Mouse (Mus musculus): ENCODE data around the gene Cacna1d. TPM values are rescaled to one million over a fixed set of nuclear protein-coding genes. Genes with fewer than 3 reads are reported as not detected.

The Cacna1d gene
- polyA plus RNA-seq, 1 experiment: 1.8 TPM

DNA sequence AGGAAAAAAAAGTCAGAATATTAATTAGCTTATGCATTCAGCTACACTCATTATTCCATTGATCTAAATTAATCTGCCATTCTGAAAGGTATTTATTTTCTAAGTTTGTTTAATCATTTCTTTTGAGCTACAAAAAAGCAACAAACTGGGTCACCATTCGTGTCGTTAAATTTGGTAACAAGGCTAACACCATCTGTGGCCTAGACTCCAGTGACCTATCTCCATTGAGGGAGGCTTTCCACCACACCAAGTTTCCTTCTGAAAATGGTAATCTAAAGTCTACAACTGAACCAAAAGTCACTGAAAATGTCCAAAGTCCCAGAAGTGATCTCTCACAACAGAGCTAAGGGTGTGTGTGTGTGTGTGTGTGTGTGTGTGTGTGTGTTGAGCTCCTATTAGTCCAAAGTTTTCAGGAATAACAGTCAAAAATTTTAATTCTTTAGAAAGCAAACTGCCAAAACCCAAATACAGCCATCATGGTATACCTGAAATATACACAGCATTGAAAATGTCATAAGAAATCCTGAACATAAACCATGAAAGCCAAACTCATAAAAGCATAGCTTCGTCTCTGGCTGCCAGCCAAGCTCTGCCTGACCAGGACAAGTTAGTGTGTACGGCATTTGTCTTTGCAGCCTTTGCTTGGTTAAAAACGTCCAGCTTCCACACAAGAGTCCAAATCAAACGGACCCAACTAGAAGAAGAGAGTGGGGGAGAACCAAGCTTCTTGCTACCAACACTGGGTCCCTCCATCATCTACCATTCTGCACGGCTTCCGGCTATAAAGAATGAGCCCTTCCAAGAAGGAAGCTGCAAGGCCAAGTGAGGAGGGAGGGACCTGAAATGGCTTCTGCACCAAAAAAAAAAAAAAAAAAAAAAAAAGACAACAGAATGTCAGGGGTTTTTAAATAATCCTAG is 146.0 kb downstream of the Cacna1d start:
- WGBS: 36% methylated on average over 8 of the region's 8 CpGs
- peak; percentile 45 for DNase-seq (ENCODE audit: low read depth, low spot score)

DNA sequence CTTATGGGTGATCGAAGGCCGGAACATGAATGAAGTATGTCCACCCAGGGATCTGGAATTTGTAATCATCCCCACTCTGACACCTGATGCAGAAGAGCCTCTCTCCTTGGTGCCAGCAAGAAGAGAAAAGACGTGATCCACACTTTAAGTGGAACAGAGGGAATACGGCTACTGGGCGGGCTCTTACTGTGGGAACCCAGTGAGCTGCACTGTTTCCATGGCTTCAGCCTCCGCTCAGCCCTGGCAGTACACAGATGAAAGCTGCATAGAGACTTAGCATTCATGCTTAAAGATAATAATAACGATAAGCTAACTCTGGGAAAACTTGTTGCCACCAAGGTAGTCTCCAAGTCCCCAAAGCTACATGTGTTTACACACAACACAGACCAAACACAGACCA is 147.5 kb downstream of the Cacna1d start:
- WGBS: 92% methylated on average over 7 of the region's 7 CpGs
- no peak for DNase-seq (ENCODE audit: low read depth, low spot score)

DNA sequence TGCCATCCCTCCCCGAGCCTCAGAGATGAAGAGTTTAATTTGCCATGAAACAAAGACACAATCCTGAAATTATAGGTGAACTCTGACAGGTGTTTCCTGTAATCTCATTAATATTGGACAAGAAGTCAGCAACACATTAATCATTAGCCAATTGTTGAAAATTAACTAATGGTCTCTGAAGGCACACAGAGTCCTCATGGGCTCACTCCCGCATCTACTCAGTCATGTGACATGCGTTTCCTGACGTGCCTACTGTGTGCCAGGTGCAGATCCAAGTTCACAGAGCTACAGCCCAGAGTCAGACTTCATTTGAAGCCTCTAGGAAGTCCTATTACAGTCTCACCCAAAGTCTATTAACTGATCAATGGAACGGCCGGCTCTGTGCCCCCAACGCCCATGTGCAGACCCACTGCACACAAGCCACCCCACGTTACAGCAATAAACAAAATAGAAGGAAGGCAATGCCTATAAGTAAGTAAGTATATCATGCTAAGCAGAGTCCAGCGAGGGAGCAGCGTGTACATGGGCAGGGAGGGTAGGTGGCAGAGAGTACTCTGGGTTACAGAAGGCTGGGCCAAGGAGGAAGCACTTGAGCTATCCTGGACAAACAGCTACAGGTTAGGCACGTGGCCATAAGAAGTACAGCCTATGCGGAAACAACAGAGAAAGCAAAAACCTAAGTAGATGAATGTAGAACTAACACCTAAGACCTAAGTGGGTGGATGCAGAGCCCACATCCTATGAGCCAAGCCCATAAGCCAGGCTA is 149.2 kb downstream of the Cacna1d start:
- DNase-seq (ENCODE audit: low read depth, low spot score): no peak
- WGBS: 70% methylated on average over 12 of the region's 12 CpGs

DNA sequence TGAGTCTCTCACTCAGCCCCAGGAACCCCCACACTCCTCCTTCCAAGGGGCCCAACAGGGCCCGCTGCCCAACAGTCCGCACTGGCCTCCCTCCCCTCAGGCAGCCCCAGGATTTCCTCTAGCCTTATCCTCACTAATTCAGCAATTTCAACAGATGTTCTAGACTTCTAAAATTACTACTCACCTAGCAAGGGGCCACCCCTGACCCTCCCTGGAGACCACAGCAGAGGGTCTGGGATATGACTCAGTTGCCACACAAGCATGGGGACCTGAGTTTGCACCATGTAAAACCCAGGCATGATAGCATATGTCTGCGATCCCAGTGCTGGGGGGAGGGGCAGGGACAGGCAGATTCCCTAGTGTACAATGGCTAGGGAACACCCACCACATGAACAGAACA is 151.1 kb downstream of the Cacna1d start:
- DNase-seq (ENCODE audit: low read depth, low spot score): no peak
- 75% methylated on average over 3 of the region's 3 CpGs for WGBS

DNA sequence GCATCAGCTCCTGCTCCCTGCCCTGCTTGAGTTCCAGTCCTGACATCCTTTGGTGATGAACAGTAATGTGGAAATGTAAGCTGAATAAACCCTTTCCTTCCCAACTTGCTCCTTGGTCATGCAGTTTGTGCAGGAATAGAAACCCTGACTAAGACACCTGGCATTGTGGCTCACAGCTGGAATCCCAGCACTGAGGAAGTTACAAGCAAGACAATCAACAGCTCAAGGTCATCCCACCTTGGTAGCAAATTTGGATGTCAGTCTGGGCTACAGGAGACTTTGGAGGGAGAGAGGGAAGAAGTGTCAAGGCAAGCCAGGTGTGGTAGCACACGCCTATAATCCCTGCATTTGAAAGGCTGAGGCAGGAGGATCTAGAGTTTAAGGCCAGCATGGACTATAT is 159.4 kb downstream of the Cacna1d start:
- WGBS: 61% methylated on average over 1 of the region's 1 CpGs
- DNase-seq (ENCODE audit: low read depth, low spot score): no peak

DNA sequence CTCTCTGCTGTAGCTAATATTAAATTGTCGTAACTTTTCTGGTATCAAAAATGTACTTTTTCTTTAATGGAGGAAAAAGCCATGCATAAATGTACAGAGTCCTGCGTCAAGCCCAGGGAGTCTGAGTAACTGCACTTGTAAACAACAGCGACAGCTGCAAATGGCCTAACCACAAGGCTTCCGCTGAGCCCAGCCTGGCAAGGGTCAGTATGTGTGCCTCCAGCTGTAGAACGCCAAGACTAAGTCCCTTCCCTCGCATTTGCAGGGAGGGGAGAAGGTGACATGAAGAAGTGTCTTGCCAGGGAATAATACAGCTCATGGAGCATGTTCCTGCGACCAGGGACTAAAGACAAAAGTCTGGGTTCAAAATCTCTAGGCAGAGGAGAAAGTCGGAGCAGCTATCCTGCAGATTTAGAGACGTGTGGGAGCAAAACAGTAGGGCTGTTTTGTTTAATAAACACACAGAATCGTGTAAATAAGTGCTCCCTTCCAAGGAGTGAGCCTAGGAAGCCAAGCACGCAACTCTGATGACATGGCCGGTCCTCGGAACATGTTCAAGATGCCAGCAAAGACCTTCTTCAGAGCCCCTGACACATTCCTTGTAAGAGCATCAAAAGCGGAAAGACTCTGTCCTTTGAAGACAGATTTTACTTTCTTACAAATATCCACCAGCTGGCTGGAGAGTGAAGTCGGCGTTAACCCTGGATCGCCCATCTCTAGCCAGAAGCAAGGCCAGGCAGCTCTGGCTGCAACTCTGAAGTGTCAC is 160.7 kb downstream of the Cacna1d start:
- WGBS: 67% methylated on average over 17 of the region's 17 CpGs
- no peak for DNase-seq (ENCODE audit: low read depth, low spot score)

DNA sequence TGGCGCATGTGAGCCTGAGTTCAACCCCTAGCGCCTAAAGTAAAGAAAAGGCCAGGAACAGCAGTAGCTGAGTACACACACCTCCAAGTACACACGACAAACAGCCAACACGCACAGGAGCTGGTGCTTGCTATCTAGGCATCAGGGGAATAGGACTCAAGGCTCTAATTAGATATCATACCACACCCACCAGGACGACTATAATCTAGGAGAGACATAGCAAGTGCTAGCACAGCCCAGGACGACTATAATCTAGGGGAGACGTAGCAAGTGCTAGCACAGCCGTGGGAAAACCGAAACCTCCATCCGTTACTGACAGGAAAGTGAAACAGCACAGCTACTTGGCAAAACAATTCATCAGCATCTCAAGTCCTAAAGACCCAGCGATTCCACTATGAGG is 162.1 kb downstream of the Cacna1d start:
- WGBS: 55% methylated on average over 11 of the region's 11 CpGs
- DNase-seq (ENCODE audit: low read depth, low spot score): no peak

DNA sequence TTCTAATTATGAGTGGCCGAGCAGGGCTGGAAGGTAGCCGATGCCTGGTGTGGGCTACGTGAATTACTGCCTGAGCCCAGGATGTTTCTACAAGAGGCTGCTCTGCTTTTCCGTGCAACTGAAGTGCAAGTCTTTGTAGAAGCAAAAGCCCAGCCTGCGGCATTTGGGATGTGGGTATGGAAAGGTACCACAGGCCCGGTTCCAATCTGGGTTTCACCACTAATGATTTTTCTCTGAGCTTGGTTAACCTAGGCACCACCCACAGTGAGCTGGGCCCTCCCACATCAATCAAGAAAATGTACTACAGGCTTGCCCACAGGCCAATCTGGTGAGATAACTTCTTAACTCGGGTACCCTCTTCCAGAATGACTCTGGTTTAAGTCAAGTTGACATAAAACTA is 163.8 kb downstream of the Cacna1d start:
- WGBS: 65% methylated on average over 7 of the region's 7 CpGs
- no peak for DNase-seq (ENCODE audit: low read depth, low spot score)

DNA sequence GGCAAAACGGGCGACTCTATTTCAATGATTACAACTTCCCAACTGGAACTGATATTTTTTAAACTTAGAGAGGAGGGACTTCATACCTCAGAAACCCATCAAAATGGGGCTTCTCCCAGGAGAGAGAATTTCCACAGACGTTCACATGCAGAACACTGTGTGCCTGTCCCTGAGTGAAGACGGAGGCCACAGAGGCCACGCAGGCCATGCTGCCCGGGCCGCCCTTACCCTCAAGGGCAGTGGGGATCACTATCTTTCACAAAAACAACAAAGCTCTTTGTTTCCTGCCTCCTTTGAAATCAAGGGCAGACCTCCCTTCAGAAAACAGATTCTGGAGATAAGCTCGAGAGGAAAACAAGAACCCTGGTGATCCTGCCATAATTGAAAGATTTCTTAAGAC is 164.2 kb downstream of the Cacna1d start:
- WGBS: 55% methylated on average over 8 of the region's 8 CpGs
- DNase-seq (ENCODE audit: low read depth, low spot score): no peak

DNA sequence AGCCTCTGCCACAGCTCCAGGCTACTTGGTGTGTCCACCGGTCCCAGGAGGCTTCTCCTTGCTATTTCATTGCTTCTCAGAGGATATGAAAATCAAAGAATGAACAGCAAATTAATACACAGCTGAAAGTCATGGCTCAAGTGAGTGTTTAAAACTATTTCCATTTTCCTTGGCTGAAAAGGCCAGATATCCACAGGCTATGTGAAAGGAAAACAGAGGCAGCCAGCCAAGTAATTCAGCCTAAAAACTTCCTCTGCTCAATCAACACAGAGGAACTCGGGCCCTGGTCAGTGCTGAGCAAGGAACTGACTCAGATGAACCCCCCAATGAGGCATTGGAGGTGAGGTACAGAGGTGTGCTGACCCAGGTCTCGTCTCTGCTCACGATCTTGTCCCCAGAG is 165.0 kb downstream of the Cacna1d start:
- 57% methylated on average over 4 of the region's 4 CpGs for WGBS
- no peak for DNase-seq (ENCODE audit: low read depth, low spot score)

DNA sequence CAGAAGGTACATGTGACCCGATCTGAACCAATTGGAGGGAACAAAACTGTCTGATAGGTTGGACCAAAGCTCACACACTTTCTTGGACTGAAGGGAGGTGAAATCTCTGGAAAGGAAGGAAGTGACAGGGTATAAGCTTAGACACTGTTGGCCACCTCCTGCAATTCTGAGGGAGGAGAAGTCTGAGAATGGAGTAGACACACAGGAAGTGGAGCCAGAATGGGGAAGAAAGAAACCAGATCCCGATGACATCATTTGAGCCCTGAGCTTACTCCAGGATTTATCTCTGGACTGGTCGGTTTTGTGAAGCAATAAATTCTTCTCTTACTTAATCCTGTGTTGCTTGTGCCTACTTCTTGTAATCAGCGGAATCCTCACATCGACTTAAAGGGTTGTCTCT is 166.3 kb downstream of the Cacna1d start:
- no peak for DNase-seq (ENCODE audit: low read depth, low spot score)
- WGBS: 60% methylated on average over 5 of the region's 5 CpGs

DNA sequence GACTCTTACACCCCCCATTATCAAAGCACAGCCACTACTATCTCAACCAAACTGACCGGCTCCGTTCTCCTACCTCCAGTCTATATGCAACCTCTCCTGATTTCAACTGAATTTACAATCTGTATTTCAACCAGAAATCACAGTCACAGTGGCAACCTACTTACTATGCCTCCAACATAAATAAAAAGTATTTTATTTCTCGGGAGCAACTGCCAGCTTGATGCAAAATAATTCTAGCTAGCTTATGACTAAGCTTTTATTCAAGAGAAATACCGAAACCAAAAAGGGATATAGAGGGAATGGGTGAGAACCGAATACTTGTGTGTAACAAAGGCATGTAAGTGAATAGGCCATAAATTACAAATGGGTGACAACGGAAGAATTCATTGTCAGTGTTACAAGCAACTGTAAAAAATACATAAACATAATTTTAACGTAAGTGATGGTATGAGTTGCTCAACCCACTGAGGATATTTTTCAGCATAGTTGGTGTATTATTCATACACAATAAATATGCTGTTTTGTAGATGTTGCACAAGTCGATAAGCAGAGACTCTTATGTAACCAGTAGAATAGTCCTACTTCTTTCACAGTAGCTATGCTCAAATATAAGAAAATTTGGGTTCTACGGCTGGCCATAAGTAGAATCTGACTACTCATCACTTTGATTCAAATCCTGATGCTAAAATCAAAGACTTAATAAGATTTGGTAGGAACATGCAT is 172.4 kb downstream of the Cacna1d start:
- no peak for DNase-seq (ENCODE audit: low read depth, low spot score)
- WGBS: 72% methylated on average over 9 of the region's 9 CpGs

DNA sequence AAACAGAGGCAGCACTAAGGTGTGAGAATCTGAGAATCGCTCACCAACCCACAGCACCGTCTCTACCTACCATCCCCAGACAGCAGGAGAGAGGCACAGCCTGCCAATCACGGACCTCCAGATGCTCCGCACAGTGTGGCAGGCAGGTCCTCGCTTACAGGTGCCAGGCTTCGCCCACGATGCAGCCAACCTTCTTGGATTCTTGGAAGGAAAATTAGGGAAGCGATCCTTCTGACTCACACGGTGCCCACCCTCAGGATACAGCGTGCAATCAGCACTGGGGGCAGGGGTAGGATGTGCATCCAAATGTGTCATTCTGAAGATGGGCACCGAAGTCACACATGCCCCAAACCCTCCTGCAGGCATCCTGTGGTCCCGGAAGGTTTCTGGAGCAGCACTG is 173.0 kb downstream of the Cacna1d start:
- 87% methylated on average over 12 of the region's 12 CpGs for WGBS
- DNase-seq (ENCODE audit: low read depth, low spot score): no peak

DNA sequence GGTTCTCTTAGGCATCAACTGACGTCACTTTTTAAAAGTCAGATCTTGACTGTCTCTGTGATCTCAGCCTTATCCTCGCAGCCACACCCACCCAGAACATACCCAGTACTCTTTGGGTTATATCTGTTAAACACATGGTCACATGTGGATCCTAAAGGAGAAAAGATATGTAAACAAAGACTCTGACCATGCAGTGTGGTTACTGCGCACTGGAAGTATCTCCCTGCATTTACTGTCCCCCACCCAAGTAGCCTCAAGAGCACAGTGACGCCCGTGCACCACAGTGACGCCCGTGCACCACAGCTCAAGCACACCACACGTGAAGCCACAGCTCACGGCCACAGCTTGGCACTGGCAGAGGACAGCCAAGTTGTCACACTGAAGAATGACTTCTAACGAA is 173.6 kb downstream of the Cacna1d start:
- 70% methylated on average over 10 of the region's 10 CpGs for whole genome bisulfite sequencing
- DNase-seq (ENCODE audit: low read depth, low spot score): no peak

DNA sequence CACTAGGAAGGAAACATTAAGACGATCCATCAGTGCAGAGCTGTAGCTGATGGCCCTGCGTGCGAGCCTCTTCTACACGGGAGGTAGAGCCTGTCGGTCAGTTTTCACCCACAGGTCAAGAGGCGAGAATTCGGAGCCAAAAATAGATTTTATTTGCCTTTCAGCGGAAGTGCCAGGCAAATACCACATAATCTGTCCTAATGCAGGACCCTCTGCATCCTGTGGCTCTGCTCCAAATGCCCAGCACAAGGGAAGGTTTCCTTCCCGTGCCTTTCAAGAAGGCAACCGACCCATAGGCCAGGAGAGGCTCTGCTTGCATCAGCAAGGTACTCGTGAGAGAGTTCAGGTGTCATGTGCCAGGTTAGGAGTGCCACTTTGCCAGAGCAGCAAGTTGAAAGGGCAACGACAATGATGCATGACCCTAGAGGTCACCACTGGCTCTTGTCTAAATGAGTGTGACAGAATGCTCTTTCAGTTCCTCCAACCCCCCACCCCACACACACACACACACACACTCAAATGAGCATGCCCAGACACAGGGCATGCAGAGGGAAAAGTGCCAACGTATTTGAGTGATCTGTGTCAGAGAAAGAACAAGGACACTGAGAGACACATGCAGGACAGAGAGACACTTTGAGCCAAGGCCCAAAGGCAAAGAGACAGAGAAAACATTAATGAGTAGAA is 179.9 kb downstream of the Cacna1d start:
- DNase-seq (ENCODE audit: low read depth, low spot score): no peak
- WGBS: 64% methylated on average over 13 of the region's 13 CpGs

DNA sequence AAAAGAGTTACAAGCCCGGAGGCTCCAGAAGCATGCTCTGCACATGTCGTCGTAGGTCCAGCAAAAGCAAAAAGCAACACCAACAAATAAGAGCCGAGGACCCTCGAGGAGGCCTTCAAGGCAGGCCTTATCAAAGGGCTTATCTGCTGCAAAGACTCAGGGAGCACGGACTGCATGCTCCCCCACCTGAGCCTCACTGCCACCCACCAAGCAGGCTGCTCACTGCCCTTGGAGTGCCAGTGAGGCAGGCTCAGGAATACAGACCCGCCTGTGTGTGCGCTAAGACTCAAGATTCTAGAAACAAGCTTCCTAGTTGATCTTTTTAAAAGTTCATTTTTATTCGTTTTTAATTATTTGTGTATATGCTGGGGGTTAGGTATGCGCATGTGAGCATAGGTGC is 181.0 kb downstream of the Cacna1d start:
- no peak for DNase-seq (ENCODE audit: low read depth, low spot score)
- WGBS: 87% methylated on average over 10 of the region's 10 CpGs

DNA sequence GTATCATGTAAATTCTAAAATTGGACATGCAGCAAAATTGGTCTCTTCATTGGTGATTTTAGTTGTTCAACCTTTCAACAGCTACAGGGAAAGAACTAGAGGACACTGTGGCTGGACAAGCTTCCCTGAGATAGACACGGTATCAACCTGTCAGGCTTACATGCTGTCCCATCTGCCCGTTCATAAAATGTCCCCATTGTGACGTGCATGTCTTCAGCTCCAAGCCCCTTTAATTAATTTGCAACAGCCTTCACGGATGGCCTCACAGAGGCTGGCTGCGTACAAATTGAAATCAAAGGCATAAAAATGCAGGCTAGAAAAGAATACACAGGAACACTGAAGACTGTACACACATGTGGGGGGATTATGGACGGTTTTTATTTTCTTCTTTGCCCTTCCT is 185.0 kb downstream of the Cacna1d start:
- DNase-seq (ENCODE audit: low read depth, low spot score): no peak
- WGBS: 86% methylated on average over 6 of the region's 6 CpGs

DNA sequence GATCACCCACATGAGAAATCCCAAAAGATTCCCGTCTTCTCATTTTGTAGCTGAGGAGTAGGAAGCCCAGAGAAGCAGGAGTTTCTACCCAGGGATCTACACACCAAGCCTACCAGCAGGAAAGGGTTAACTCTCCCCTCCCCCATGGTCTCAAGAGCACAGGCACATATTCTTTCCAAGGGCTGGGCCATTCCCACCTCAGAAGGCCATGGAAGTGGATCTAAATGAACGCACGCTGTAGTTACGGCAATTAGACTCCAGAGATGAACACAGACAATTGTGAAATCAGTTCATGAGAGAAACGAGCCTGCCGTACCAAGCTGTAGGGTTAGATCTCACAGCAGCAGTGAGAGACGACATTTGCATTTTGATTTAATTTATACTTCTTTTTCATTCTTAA is 191.3 kb downstream of the Cacna1d start:
- WGBS: 87% methylated on average over 7 of the region's 7 CpGs
- no peak for DNase-seq (ENCODE audit: low read depth, low spot score)

DNA sequence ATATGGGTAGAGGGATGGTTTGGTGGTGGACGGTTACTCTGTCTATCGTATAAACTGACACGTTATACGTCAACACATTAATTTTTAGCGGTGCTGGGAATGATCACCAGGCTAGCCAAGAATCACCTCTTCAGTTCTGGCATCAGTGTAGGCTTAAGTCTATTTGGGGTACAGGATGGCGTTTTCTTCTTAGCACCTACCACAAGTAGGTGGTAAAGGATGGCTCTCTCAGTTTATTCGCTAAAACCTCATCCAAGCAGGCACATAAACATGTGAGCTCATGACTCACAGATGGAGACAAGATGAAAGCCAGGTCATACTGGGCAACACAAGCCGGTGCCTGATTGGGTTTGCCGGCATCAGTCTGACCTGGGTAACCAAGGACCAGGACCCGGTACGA is 193.8 kb downstream of the Cacna1d start:
- WGBS: 92% methylated on average over 11 of the region's 11 CpGs
- DNase-seq (ENCODE audit: low read depth, low spot score): no peak
